Mouse (Mus musculus) NIH3T3 (cell line): ENCODE results near the gene Lrrn1.

Experiments used
- DNase-seq: peaks from one replicate; pipeline ENCODE4 v3.0.0-alpha.2; 2012; ENCODE audit warnings: low read depth

The Lrrn1 gene

GRCm38 (mm10) chr6:107528877-107529864 lies at the start of gene Lrrn1:
Gene Lrrn1 (plus strand): TSS chr6:107529768.
- DNase-seq = no peak

DNA sequence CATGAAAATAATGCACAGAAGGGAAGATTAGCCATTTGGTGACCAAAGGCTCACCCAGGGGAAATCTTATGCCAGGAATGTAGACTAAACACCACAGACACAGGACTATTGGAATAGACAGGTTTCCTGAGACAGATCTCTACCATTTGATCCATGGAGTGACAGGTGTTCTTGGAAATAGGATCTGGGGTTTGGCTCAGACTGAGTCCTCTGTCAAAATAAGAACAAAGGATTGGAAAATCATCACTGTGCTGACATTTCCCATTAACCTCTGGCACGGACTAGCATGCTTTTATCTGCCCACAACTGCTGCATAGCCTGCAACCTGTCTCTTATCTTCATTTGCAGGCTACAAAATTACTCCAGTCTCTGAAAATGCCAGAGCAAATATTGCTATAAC lies 35.1 kb upstream of the Lrrn1 start:
- DNase-seq = no peak

- no peak for DNase-seq
Measured at GRCm38 (mm10) chr6:107495830-107496229, 33.7 kb upstream of the Lrrn1 start.

DNA sequence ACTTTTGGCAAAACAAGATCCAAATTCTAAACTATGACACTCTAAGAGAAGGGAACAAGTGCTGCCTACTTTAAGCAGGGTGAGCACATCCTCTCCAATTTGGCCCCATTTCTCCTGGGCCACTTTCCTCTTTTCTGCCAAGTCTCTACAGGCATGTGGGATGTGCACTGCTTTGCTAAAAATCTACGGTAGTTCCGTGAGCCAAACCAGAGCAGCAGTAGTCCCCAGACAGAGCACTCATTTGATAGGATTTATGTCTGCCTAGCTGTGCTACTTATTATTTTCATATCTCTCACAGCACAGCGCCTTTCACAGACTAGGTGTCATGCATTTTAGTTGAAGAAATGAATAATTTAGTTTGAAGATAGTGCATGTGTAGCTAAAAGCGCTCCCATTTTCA lies 15.9 kb upstream of the Lrrn1 start:
- no peak for DNase-seq

- DNase-seq = no peak
Measured at GRCm38 (mm10) chr6:107523953-107524352, 5.6 kb upstream of the Lrrn1 start.

DNA sequence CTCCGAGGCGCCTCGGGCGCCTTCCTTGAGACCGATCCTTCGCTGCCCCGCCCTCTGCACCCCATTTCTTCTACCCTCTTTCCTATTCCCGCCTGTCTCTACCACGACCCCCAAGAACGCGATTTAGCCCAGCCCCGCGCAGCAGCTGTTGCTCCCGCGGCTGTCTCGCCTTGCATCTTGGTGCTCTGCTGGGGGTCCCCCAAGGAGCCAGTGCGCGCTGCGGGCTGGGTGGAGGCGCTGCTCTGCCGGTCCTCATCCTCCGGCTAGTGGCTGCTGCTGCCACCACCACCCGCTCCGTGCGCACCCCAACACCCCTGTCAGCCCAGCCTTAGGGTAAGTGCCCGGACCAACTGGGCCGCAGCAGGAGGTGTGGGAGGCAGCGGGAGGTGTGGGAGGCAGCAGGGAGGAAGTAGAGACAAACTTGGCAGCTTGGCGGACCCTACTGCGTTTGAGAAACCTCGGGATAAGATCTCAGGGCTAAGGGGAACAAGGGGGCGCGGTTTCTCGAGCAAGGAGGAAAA lies 403 bp downstream of the Lrrn1 start:
- no peak for DNase-seq

- no peak for DNase-seq
Measured at GRCm38 (mm10) chr6:107530621-107531285, 1.2 kb downstream of the Lrrn1 start.

- DNase-seq = no peak
Measured at GRCm38 (mm10) chr6:107531526-107532080, 2.0 kb downstream of the Lrrn1 start.

DNA sequence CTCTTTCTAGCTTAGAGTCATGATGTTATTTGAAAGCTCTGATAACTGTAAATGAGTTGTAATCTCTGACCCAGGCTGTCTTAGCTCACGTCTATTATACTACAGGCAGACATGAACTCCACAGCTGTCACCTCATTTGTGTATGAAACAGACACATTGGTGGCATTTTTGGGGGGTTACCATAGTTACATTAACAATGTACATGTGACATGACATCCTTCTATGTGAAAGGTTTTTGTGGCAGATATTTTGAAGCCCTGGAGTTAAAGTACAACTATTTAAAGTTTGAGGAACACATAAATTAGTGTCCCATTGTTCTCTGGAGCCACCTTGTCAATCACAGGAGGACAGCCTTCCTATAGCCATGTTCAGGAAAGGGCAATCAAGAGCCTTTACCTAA lies 5.0 kb downstream of the Lrrn1 start:
- DNase-seq = no peak

GRCm38 (mm10) chr6:107536631-107537030 lies 7.1 kb downstream of the Lrrn1 start:
- DNase-seq = no peak

GRCm38 (mm10) chr6:107541222-107541621 lies 11.7 kb downstream of the Lrrn1 start:
- DNase-seq = no peak

- no peak for DNase-seq
Measured at GRCm38 (mm10) chr6:107541918-107542317, 12.3 kb downstream of the Lrrn1 start.

DNA sequence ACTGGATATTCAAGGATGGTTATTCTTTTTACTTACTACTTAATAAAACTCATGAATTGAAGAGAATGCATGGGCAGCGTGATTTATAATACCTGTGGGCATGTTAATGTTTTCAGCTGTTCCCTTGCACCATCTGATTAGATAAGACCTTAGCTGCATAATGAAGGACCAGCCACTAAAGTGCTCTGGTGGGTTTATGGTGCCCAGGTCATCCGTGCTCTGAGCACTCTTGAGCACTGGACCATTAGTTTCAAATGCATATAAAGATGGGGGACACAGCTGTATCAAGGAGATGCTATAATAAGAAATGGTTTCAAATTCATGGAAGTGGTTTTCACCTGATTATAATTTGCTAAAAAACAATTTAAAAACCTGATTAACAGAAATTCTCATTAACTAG lies 16.7 kb downstream of the Lrrn1 start:
- DNase-seq = no peak

GRCm38 (mm10) chr6:107552511-107552910 lies 22.9 kb downstream of the Lrrn1 start:
- no peak for DNase-seq

DNA sequence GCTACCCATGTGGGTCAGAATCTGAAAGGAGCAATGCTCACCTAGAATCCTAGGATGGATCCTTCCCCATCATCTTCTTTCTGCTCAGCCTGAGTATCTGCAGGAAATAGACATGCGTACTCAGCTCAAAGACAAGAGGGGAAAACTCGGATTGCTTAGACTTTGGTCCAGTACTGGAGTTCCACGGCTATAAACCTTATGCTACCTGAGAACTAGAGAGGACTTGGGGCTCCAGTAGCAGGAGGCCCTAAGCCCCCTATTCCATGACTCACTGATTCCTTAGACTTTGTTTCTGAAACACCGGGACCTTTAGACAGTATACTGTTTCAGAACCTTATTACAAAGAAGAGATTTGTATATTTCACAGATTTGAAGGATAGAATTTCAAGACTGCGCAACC lies 25.8 kb downstream of the Lrrn1 start:
- no peak for DNase-seq

DNA sequence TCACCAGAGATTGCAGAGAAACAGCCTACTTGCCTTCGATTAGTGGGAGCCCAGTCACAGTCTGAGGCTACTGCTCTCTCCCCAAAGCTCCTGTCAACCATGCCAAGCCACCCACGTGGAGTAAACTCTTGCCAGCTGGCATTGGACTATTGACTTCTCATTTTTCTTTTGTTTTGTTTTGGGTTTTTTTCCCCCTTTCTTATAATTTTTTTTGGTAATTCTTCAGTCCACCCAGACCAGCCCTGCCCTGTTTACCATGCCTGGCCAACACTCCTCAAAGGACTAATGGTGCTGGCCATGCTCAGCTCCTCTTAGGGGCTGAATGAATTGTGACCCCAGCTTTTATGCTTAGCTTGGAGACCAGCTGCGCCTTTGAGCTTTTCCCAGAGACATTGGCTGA lies 27.4 kb downstream of the Lrrn1 start:
- DNase-seq = no peak

DNA sequence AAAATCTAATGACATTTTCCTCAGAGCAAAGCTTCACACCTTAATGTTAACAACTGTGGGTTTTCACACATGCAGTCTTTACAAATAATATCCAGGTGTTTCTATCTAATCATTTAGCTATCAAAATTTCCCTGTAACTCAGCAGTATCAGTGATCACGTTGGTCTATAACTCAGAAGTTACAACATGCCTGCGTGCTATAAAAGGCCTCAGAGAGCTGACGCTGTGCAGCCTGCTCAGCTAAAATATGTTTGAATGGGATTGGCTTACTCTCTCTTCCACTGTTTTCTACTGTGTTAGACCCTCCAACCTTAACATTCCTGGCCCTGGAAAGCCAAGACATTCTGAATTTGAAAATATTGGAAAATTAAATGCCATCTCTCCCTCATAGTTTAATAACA lies 28.2 kb downstream of the Lrrn1 start:
- no peak for DNase-seq

DNA sequence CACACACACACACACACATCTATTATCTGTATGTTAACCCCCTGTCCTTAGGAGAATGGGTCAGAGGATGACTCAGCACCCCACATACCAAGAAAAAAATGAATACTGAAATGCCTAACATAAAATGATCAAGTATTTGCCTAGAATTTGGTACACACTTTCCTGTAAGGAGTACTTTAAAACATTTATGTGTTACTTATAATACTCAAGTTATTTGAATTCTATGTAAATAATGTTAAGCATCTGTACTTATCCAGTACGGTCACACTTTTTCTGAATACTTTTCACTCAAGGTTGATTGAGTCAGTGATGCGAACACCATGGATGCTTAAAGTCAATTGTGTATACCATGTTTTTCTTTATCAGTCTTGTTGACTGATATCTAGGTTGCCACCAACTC lies 32.7 kb downstream of the Lrrn1 start:
- no peak for DNase-seq

- DNase-seq = no peak
Measured at GRCm38 (mm10) chr6:107566944-107567634, 37.5 kb downstream of the Lrrn1 start.

DNA sequence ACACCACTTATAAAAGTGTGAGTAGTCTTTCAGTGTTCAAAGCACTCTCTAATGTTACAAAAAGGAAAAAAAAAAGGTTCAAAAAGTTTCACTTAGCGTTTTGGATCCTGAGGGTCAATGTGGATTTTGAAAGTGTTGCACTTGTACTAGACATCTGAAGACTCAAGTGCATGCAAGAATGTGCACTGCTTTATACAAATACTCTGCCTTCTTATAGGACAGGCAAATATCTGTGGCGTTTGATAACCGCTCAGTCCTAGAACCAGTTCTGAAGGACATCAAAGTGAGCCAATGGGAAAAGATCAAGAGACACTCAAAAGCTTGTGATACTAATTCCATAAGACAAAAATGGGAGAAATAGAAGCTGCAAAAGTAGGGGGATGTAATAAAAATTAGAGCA lies 45.0 kb downstream of the Lrrn1 start:
- no peak for DNase-seq

DNA sequence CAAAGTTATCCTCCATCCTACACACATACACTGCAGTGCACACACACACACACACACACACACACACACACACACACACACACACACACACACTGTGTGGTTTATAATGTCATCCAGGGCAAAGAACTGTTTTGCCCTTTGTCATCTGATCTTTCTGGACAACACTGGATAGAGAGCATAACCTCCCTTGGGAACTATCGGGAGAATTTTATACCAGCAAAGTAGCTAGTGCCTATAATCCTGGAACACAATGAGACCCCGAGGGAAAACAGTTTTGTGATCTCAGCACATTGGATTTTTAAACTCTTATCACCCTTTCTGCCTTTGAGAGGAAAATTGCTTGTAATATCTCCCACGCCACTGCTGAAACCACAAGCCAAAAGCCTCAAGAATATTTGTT lies 45.8 kb downstream of the Lrrn1 start:
- no peak for DNase-seq

DNA sequence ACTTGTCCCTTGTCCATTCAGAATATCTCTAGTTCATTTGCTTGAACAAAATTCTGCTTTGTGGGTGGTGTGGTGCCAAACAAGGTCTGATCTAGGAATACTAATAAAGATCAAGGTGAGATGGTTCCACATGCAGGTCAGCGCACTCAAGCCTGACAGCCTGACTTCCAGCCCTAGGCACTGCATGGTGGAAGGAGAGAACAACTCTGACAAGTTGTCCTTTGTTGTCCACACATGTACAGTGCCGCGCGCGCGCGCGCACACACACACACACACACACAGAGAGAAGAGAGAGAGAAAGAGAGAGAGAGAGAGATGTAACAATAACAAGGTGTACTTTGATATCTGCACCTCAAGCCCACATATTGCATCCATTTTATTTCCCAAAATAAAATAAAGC lies 47.7 kb downstream of the Lrrn1 start:
- DNase-seq = no peak
